Mouse (Mus musculus) forebrain, embryonic 14.5 days (tissue): Measurements from ENCODE around the gene Mrps24. TPM values are rescaled to one million over a fixed set of nuclear protein-coding genes. Genes with fewer than 3 reads are reported as not detected.

Experiments
- ATAC-seq: fragments of 200-750 bp; cut with Nextera tagmentation; 2 replicates; pipeline ENCODE4 v1.8.0; 2017; ENCODE audit warnings: mild to moderate bottlenecking, moderate library complexity
- DNase-seq: peaks from one replicate; pipeline ENCODE4 v3.0.0-alpha.2; 2015; ENCODE audit warnings: low spot score
- H3K27ac ChIP-seq: fragments of 300-500 bp; sonication (generic); 2 replicates; pipeline ENCODE4 v1.5.1; 2014; ENCODE audit warnings: low read depth, mild to moderate bottlenecking, control low read depth, low read length, moderate library complexity
- H3K27me3 ChIP-seq: fragments of 300-500 bp; sonication (generic); replicated peaks from 2 replicates; pipeline ENCODE4 v1.6.1; 2014; ENCODE audit warnings: low read length, control low read depth, mixed read lengths; ENCODE audit not compliant: control insufficient read depth, insufficient read depth
- H3K36me3 ChIP-seq: fragments of 300-500 bp; sonication (generic); 2 replicates; pipeline ENCODE4 v1.6.1; 2014; ENCODE audit warnings: low read length, control low read depth; ENCODE audit not compliant: control insufficient read depth, insufficient read depth
- H3K4me1 ChIP-seq: fragments of 300-500 bp; sonication (generic); 2 replicates; pipeline ENCODE4 v1.6.1; 2014; ENCODE audit warnings: antibody characterized with exemption, low read length, control low read depth; ENCODE audit not compliant: control insufficient read depth, insufficient read depth
- H3K4me2 ChIP-seq: fragments of 300-500 bp; sonication (generic); 2 replicates; pipeline ENCODE4 v1.6.1; 2014; ENCODE audit warnings: mild to moderate bottlenecking, control low read depth, low read length
- H3K4me3 ChIP-seq: fragments of 300-500 bp; sonication (generic); 2 replicates; pipeline ENCODE4 v1.5.1; 2014; ENCODE audit warnings: low read depth, low read length, control low read depth
- H3K9ac ChIP-seq: fragments of 300-500 bp; sonication (generic); 2 replicates; pipeline ENCODE4 v1.6.1; 2014; ENCODE audit warnings: mild to moderate bottlenecking, low read length, control low read depth, moderate library complexity
- H3K9me3 ChIP-seq: fragments of 300-500 bp; sonication (generic); replicated peaks from 2 replicates; pipeline ENCODE4 v1.6.1; 2016; ENCODE audit warnings: low read length, control low read depth, mixed read lengths; ENCODE audit not compliant: control insufficient read depth
- WGBS: fragments of 180-500 bp; shearing (Covaris S2); extraction: QIAGEN DNeasy Blood & Tissue Kit; methylation state at CpG from one replicate; pipeline ENCODE4 v1.1.7; 2014; 5-methylcytosine and 5-hydroxymethylcytosine counted together
- polyA plus RNA-seq: library from polyadenylated mRNA; unstranded; fragments of >200 nt; fragmentation: Nextera tagmentation; extraction: Ambion mirVana; gene quantifications from 2 replicates; pipeline ENCODE4 v1.2.1, GENCODE M21; 2014

Mrps24 gene
- polyA plus RNA-seq, 1 experiment from 2014 or later: 235 TPM

DNA sequence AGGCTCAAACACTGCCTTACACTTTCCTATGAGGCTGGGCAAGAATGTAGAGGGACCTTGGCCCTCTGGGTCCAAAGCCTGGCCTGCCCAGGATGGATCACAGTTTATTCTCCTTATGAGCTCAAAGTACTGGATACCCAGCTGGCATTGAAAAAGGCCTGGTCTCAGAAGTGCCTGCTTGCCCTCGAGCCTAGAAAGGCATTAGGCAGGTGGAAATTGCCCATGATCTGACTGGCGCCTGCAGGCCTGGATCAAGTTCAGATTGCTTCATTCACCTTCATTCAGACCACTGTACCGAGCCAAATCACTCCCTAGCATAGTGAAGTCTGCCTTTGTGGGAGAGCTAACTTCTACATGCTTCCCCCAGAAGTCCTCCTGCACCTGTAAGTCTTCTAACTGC, 24.4 kb upstream of the Mrps24 start:
- peak overlapping the region; percentile 87 for H3K4me2 ChIP-seq
- H3K4me3 ChIP-seq: no peak overlapping the region
- 60% methylated on average over 3 of the region's 3 CpGs for whole genome bisulfite sequencing
- no peaks in the 10 kb centered on the region for H3K27me3 ChIP-seq
- no peaks in the 10 kb centered on the region for H3K9me3 ChIP-seq
- H3K27ac ChIP-seq: no peak overlapping the region
- ATAC-seq (no peak), DNase-seq (no peak)
- no peaks in the 10 kb centered on the region for H3K36me3 ChIP-seq
- H3K9ac ChIP-seq: peak overlapping the region; percentile 97
- H3K4me1 ChIP-seq: peaks cover 3% of the 10 kb centered on the region; the same call in 1 of the 2 replicates

- Histone ChIP-seq H3K27me3 (no peaks in the 10 kb centered on the region), H3K4me3 (no peak overlapping the region), H3K4me1 (peaks cover 3% of the 10 kb centered on the region; the same call in 1 of the 2 replicates), H3K9me3 (no peaks in the 10 kb centered on the region), H3K27ac (no peak overlapping the region), H3K36me3 (no peaks in the 10 kb centered on the region), H3K4me2 (no peak overlapping the region), H3K9ac (no peak overlapping the region)
- ATAC-seq (no peak), DNase-seq (no peak)
- 89% methylated on average over 5 of the region's 5 CpGs for WGBS
These were observed 23.6 kb upstream of the Mrps24 start for GRCm38 (mm10) chr11:5738888-5739632.

GRCm38 (mm10) chr11:5737137-5737536, 21.7 kb upstream of the Mrps24 start:
- Histone ChIP-seq H3K4me1 (peaks cover 3% of the 10 kb centered on the region; the same call in 1 of the 2 replicates), H3K27ac (no peak overlapping the region)

GRCm38 (mm10) chr11:5734323-5734722, 18.8 kb upstream of the Mrps24 start:
- Histone ChIP-seq H3K4me2 (no peak overlapping the region), H3K4me3 (no peak overlapping the region), H3K36me3 (no peaks in the 10 kb centered on the region), H3K27ac (no peak overlapping the region), H3K4me1 (no peaks in the 10 kb centered on the region), H3K9ac (no peak overlapping the region), H3K9me3 (no peaks in the 10 kb centered on the region), H3K27me3 (no peaks in the 10 kb centered on the region)
- WGBS: 87% methylated on average over 4 of the region's 4 CpGs
- no peak for DNase-seq
- no peak for ATAC-seq

More at GRCm38 (mm10) chr11:5737137-5737536, 21.7 kb upstream of the Mrps24 start:
- no peak for DNase-seq
- H3K4me2 ChIP-seq: no peak overlapping the region
- no peaks in the 10 kb centered on the region for H3K27me3 ChIP-seq
- no peak for ATAC-seq
- H3K9me3 ChIP-seq: no peaks in the 10 kb centered on the region
- no peak overlapping the region for H3K9ac ChIP-seq
- no peak overlapping the region for H3K4me3 ChIP-seq
- WGBS: 95% methylated on average over 5 of the region's 5 CpGs
- H3K36me3 ChIP-seq: no peaks in the 10 kb centered on the region

GRCm38 (mm10) chr11:5732401-5732800, 16.9 kb upstream of the Mrps24 start:
- Histone ChIP-seq H3K27ac (no peak overlapping the region), H3K4me2 (no peak overlapping the region), H3K9ac (no peak overlapping the region), H3K36me3 (no peaks in the 10 kb centered on the region), H3K4me1 (no peaks in the 10 kb centered on the region), H3K4me3 (no peak overlapping the region), H3K9me3 (no peaks in the 10 kb centered on the region), H3K27me3 (no peaks in the 10 kb centered on the region)
- DNase-seq (no peak), ATAC-seq (no peak)
- WGBS: 76% methylated on average over 5 of the region's 5 CpGs

- no peaks in the 10 kb centered on the region for H3K9me3 ChIP-seq
- no peak overlapping the region for H3K4me3 ChIP-seq
- no peaks in the 10 kb centered on the region for H3K27me3 ChIP-seq
- ATAC-seq (no peak), DNase-seq (no peak)
- WGBS: 89% methylated on average over 9 of the region's 9 CpGs
- no peaks in the 10 kb centered on the region for H3K4me1 ChIP-seq
- H3K36me3 ChIP-seq: no peaks in the 10 kb centered on the region; the same call in 1 of the 2 replicates
- H3K4me2 ChIP-seq: no peak overlapping the region
- H3K27ac ChIP-seq: no peak overlapping the region
- no peak overlapping the region for H3K9ac ChIP-seq
These were observed 14.1 kb upstream of the Mrps24 start for GRCm38 (mm10) chr11:5729582-5729981.

DNA sequence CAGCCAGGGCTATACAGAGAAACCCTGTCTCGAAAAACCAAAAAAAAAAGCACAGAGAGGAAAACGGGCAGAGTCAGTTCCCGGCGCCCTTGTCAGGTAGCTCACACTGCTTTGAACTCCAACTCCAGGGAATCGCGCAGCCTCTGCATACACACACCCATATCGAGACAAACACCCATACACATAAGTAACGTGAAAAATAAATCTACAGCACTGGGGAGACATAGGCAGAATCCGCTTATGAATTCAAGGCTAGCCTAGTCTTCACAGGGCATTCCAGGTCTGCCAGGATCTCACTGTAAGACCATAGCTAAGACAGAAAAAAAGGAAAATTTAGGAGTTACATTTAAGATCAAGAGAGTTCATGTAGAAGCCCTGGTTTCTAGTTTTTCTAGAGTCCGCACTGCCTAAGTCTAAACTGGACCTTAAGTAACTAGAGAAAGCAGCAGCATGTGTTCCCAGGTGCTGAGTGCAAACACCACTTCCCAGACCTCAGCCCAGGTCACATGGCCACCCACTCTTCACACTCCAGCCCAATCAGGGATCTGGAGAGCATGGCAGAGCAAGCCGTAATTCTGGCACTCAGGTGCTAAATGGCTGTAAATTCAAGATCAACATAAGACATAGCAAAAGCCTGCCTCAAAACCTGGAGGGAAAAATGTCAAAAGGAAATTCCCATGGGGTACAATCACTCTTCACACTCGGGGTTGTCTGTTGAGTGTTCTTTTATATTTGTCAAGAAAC, 3.3 kb upstream of the Mrps24 start:
- ATAC-seq (no peak), DNase-seq (no peak)
- Histone ChIP-seq H3K27me3 (no peaks in the 10 kb centered on the region), H3K9me3 (no peaks in the 10 kb centered on the region), H3K4me2 (no peak overlapping the region), H3K9ac (no peak overlapping the region), H3K27ac (no peak overlapping the region), H3K4me1 (no peaks in the 10 kb centered on the region), H3K36me3 (peaks cover 51% of the 10 kb centered on the region), H3K4me3 (no peak overlapping the region)
- WGBS: 94% methylated on average over 12 of the region's 12 CpGs

DNA sequence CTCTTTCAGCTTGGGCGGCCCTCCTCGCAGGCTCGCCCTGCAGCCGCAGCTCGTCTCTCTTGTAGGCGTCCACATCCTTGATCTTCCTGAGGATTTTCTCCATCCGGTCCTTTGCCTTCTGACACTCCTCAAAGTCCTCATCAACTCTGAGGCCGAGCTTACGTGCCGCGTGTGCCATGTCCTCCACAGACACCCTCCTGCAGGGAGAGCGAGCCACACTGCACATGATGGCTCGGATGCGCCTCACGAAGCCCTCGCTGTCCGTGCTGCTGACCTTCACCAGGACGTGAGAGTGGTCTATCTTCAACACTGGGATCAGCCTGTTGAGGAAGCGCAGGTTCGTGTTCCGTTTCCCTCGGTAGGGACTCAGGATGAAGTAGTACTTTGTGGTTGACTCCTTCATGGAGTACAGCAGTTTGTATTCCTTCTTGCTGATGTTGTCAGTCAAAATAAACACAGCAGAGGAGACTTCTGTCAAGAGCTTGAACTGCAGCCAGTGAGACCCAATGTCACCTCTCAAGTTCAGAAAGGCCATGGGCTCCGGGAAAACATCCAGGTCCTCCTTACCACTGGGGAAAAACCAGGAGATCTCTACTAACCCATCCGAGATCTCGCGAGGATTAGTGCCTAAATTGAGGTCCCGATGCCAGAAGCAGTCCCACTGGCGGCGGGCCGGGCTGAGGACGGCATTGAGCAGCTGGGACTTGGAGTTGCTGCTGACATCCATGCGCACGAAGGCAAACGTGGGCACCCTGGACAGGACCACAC, 1.6 kb upstream of the Mrps24 start:
- H3K4me2 ChIP-seq: no peak overlapping the region
- H3K4me3 ChIP-seq: no peak overlapping the region
- no peak overlapping the region for H3K27ac ChIP-seq
- H3K27me3 ChIP-seq: no peaks in the 10 kb centered on the region
- ATAC-seq: no peak
- H3K4me1 ChIP-seq: no peaks in the 10 kb centered on the region
- no peak overlapping the region for H3K9ac ChIP-seq
- 95% methylated on average over 34 of the region's 34 CpGs for WGBS
- H3K36me3 ChIP-seq: peaks cover 49% of the 10 kb centered on the region
- no peaks in the 10 kb centered on the region for H3K9me3 ChIP-seq
- DNase-seq: no peak
